Mouse (Mus musculus): ENCODE results near the gene 5330417H12Rik.

5330417H12Rik gene

GRCm38 (mm10) chr7:107625061-107625460 is at the start of gene 5330417H12Rik:
TSS of gene 5330417H12Rik (minus strand) at chr7:107625161.
- DNase-seq (ENCODE audit: low read depth, low spot score), result no peak

GRCm38 (mm10) chr7:107668514-107668913 is 43.6 kb upstream of the 5330417H12Rik start:
- no peak for DNase-seq (ENCODE audit: low read depth, low spot score)

GRCm38 (mm10) chr7:107666262-107666902 is 41.4 kb upstream of the 5330417H12Rik start:
- DNase-seq (ENCODE audit: low read depth, low spot score), result no peak

- no peak for DNase-seq (ENCODE audit: low read depth, low spot score)
These were observed 40.8 kb upstream of the 5330417H12Rik start for GRCm38 (mm10) chr7:107665586-107666261.

- no peak for DNase-seq (ENCODE audit: low read depth, low spot score)
These were observed 40.2 kb upstream of the 5330417H12Rik start for GRCm38 (mm10) chr7:107665221-107665585.

GRCm38 (mm10) chr7:107664063-107665056 is 39.4 kb upstream of the 5330417H12Rik start:
- DNase-seq (ENCODE audit: low read depth, low spot score), result no peak

GRCm38 (mm10) chr7:107663621-107664020 is 38.7 kb upstream of the 5330417H12Rik start:
- DNase-seq (ENCODE audit: low read depth, low spot score), result no peak

- DNase-seq (ENCODE audit: low read depth, low spot score), result no peak
These were observed 36.9 kb upstream of the 5330417H12Rik start for GRCm38 (mm10) chr7:107661843-107662281.

- DNase-seq (ENCODE audit: low read depth, low spot score), result peak; percentile 83
These were observed 36.4 kb upstream of the 5330417H12Rik start for GRCm38 (mm10) chr7:107661189-107661842.

GRCm38 (mm10) chr7:107659186-107659918 is 34.4 kb upstream of the 5330417H12Rik start:
- no peak for DNase-seq (ENCODE audit: low read depth, low spot score)

- no peak for DNase-seq (ENCODE audit: low read depth, low spot score)
These were observed 31.5 kb upstream of the 5330417H12Rik start for GRCm38 (mm10) chr7:107656451-107656850.

- no peak for DNase-seq (ENCODE audit: low read depth, low spot score)
These were observed 26.9 kb upstream of the 5330417H12Rik start for GRCm38 (mm10) chr7:107651821-107652220.

GRCm38 (mm10) chr7:107649990-107650389 is 25.0 kb upstream of the 5330417H12Rik start:
- no peak for DNase-seq (ENCODE audit: low read depth, low spot score)

GRCm38 (mm10) chr7:107648937-107649688 is 24.2 kb upstream of the 5330417H12Rik start:
- no peak for DNase-seq (ENCODE audit: low read depth, low spot score)

- peak; percentile 35 for DNase-seq (ENCODE audit: low read depth, low spot score)
These were observed 20.0 kb upstream of the 5330417H12Rik start for GRCm38 (mm10) chr7:107644987-107645386.

GRCm38 (mm10) chr7:107642586-107643275 is 17.8 kb upstream of the 5330417H12Rik start:
- DNase-seq (ENCODE audit: low read depth, low spot score), result no peak

- DNase-seq (ENCODE audit: low read depth, low spot score), result no peak
These were observed 13.1 kb upstream of the 5330417H12Rik start for GRCm38 (mm10) chr7:107638026-107638425.

GRCm38 (mm10) chr7:107637398-107637797 is 12.4 kb upstream of the 5330417H12Rik start:
- no peak for DNase-seq (ENCODE audit: low read depth, low spot score)

- no peak for DNase-seq (ENCODE audit: low read depth, low spot score)
These were observed 8.2 kb upstream of the 5330417H12Rik start for GRCm38 (mm10) chr7:107633201-107633600.

Data from ES-CJ7 (cell line).